Mouse (Mus musculus) MEL (cell line): ENCODE measurements around the gene Hspa2.
A peak's percentile ranks its signal among the peaks of the same experiment; 100 is the strongest.

Source experiments
- CTCF ChIP-seq, 3 experiments: IDR thresholded peaks in 2 of 3; conservative IDR thresholded peaks in 1 of 3; 2 replicates each; pipeline ENCODE4 v1.5.1; 2011 to 2012; ENCODE audit warnings: low read length in 3 of 3, low read depth in 2 of 3, mild to moderate bottlenecking in 2 of 3, improper control_type of control experiment in 1 of 3, inconsistent platforms in 1 of 3, mixed read lengths in 1 of 3, moderate library complexity in 1 of 3; ENCODE audit not compliant: control insufficient read depth in 1 of 3, insufficient read depth in 1 of 3, poor library complexity in 1 of 3, severe bottlenecking in 1 of 3
- EP300 ChIP-seq, 2 experiments: IDR thresholded peaks; 2 replicates each; pipeline ENCODE4 v1.6.1; 2011; ENCODE audit warnings: improper control_type of control experiment in 2 of 2, low read length in 2 of 2, low read depth in 1 of 2, mild to moderate bottlenecking in 1 of 2
- GABPA ChIP-seq: IDR thresholded peaks from 2 replicates; pipeline ENCODE4 v1.6.1; 2012; ENCODE audit warnings: low read depth, mild to moderate bottlenecking, inconsistent platforms, low read length, improper control_type of control experiment, moderate library complexity
- KAT2A ChIP-seq: conservative IDR thresholded peaks from 2 replicates; pipeline ENCODE4 v1.6.1; 2012; ENCODE audit warnings: low read depth, low read length, improper control_type of control experiment, inconsistent platforms
- MAX ChIP-seq: IDR thresholded peaks from 2 replicates; pipeline ENCODE4 v1.6.1; 2011; ENCODE audit warnings: low read length, improper control_type of control experiment
- NELFE ChIP-seq: IDR thresholded peaks from 2 replicates; pipeline ENCODE4 v1.6.1; 2011; ENCODE audit warnings: low read depth, low read length, improper control_type of control experiment
- POLR2A ChIP-seq, 2 experiments: IDR thresholded peaks; 2 replicates each; pipeline ENCODE4 v1.6.1; 2011 to 2012; ENCODE audit warnings: low read length in 2 of 2, mild to moderate bottlenecking in 2 of 2, control low read depth in 1 of 2, improper control_type of control experiment in 1 of 2, low read depth in 1 of 2, moderate library complexity in 1 of 2; ENCODE audit not compliant: control insufficient read depth in 1 of 2, insufficient read depth in 1 of 2, poor library complexity in 1 of 2
- POLR2AphosphoS5 ChIP-seq: IDR thresholded peaks from 2 replicates; pipeline ENCODE4 v1.6.1; 2012; ENCODE audit warnings: low read depth, borderline replicate concordance, mild to moderate bottlenecking, inconsistent platforms, low read length, moderate library complexity, mixed read lengths
- SMC3 ChIP-seq: IDR thresholded peaks from 2 replicates; pipeline ENCODE4 v1.6.1; 2011; ENCODE audit warnings: low read depth, low read length, improper control_type of control experiment
- TCF12 ChIP-seq: IDR thresholded peaks from 2 replicates; pipeline ENCODE4 v1.6.1; 2014; ENCODE audit warnings: low read depth, mild to moderate bottlenecking, inconsistent platforms, low read length, improper control_type of control experiment, moderate library complexity
- USF1 ChIP-seq: IDR thresholded peaks from 2 replicates; pipeline ENCODE4 v1.6.1; 2014; ENCODE audit warnings: low read depth, mild to moderate bottlenecking, inconsistent platforms, low read length, improper control_type of control experiment, moderate library complexity

DNA sequence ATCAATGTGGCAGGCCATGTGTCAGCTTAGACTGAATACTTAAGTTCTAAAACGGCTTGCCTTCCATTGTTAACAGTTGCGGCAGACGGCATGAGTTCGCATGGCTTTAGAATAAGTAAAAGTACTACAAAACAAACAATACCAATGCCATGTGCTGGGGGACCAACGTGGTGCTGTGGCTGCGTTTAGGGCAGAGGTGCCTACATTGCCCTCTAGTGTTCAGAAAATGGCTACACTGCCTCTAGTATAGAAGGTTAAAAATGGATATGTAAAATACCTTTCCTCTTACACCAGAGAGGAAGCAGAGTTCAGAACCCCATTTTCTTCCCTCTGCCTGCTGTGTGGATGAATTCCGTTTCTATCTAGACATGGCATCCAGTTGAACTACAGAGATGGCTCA lies 27.3 kb upstream of the Hspa2 start:
- TF ChIP-seq GABPA (no peak), MAX (peak; percentile 95), CTCF (IDR thresholded peaks at IDR 0.05 in 2 of 3, conservative IDR thresholded peaks at IDR 0.05 in 1 of 3; ENCODE audit: control insufficient read depth in 1 of 3, insufficient read depth in 1 of 3, low read depth in 2 of 3, low read length in 3 of 3, poor library complexity in 1 of 3, severe bottlenecking in 1 of 3) (peak; percentile 65 to 79 (median 75)), USF1 (no peak; the same call in 1 of the 2 replicates), TCF12 (no peak), SMC3 (peak; percentile 51), POLR2A (IDR thresholded peaks at IDR 0.05; ENCODE audit: control insufficient read depth in 1 of 2, insufficient read depth in 1 of 2, low read depth in 1 of 2, low read length in 2 of 2, poor library complexity in 1 of 2) (no peak; a peak in 1 of 4 replicates), NELFE (no peak), POLR2AphosphoS5 (no peak), KAT2A (no peak), EP300 (IDR thresholded peaks at IDR 0.05; ENCODE audit: low read depth in 1 of 2, low read length in 2 of 2) (0 out of 4 replicates have a peak, but pooled peaks of 1 of the 2 experiments have one; percentile 18)
